Mouse (Mus musculus): ENCODE results near the gene Edf1.

The Edf1 gene

DNA sequence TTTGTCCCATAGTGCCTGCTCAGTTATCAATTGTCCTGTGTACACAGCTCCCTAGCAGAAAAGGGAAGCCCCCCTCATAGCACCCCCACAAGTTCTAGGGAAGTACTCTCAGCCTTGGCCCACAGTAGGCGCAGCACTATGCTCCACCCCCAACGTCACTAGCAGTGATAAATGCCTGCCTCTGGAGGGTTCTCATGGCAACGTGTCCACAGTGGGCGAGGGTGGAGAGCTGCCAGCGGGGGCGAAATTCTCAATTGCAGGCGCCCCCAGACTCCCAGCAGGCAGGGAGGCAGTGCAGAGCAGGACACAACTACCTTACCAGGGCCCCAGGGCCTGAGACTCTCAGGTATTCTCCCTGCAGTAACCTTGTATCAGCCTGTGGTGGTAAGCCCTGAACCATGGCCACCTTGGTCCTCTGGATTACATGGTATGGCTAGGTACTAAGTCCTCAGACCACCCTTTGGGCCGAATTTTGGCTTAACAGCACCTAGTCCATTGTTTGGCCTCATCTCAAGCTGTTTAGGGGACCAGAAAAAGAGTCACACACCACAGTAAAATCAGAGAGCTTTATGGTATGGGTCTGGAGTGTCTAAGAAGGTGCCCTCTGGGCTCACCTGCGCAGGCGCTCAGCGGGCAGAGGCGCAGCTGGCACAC lies 24.9 kb downstream of the Edf1 start:
- DNase-seq = peak; percentile 51 to 55

DNA sequence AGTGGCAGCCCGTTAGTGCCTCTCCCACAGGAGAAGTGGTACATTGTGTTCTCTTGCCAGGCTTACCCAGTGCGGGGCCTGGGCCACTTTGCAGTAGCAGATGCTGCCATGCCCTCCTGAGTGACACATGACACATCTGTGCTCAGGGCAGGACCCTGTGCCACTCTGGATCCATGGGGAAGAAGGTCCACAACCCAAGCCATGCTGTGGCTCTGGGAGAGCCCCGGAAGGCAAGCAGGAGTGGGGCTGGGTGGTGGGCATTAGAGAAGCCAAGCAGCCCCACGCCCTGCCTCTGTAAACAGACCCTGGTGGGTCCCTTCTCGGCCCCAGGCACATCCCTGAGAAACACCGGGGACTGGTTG lies 25.5 kb downstream of the Edf1 start:
- no peak for DNase-seq

DNA sequence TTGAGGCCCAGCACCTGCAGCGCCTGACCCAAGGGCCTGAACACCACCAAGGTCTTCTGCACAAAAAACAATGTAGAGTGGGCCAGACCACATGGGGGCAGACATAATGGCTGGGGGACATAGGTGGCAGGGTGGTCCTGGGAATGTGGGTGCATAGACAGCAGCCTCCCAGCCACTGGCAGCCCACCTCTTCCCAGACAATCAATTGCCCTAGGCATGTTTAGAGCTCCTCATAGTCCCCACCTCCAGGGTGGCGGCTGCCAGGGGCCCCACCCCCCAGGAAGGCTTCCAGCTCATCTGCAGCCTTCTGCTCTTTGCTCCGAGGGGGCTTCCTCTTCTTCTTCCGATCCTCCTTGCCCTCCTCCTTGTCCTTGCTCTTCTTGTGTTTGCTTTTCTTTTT lies 25.9 kb downstream of the Edf1 start:
- no peak for DNase-seq

DNA sequence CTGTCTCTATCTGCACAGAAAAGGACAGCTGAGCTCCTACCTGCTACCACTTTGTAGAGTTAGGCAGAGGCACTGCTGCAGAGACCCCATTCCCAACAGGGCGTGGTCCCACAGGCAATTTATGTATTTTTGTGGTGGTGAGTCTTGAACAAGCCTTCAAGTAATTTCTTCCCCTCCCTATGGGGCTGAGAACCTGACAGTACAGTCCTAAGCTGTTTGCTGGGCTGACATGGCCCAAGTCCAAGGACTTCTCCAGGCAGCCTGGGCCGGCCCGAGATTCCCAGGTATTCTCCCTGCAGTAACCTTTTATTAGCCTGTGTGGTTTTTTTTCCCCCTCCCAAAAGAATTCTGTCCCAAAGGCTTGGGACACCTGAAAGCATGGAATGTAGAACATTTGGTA lies 26.5 kb downstream of the Edf1 start:
- peak; percentile 52 to 58 for DNase-seq

DNA sequence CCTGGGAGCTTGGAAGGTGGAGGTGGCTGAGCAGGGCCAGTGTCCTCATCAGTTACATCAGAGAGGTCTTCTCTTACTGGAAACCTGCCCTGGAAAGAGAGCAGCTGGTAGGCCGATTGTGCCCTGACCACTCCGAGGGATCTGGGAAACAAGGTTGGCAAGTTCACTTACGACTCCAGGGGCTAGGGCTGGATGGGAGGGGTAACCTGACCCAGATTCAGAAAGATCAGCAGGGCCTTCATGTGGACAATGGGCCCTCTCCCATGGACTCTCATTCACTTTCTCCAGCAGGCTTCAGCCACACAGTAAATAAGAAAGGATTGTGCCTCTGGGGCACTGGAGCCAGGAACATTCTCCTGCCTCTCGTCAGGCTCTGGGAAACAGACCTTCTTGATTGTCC lies 27.2 kb downstream of the Edf1 start:
- DNase-seq = peak in 1 of 2 experiments; percentile 5

DNA sequence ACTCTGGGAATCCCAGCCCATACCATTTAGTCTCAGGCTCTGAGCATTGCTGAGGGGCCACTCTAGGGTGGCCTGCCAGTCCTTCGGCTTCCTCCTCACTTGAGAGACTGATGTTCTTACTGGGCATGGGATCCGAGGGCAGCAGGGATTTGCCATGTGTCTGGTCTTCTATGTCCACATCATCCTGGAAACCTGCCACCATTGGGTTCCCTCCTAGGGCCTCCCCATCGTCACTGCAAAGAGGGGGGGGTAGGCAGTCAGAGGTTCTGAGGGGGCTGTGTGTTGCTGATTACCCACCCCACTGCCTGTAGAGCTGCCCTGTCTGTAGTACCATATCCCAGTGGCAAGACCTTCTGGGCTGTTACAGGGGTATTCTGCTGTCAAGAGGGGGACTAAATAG lies 28.0 kb downstream of the Edf1 start:
- DNase-seq = peak in 1 of 2 experiments; percentile 20

DNA sequence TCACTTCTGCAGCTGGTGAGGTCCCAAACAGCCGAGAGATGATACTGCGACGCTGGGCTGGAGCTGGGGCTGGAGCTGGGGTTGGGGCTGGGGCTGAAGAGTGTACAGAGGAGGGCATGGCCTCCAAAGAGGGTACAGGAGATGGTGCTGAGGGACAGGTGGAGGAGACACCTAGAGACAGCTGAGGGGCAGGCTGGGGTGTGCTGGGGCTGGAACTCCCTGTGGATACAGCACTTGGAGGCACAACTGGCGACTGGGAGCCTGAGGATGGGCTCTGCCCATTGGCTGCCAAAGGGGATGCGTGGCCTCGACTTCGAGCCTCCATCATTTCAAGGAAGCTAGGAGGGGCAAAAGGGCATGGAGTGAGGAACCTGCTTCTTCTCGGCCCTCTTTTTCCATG lies 29.6 kb downstream of the Edf1 start:
- no peak for DNase-seq

DNA sequence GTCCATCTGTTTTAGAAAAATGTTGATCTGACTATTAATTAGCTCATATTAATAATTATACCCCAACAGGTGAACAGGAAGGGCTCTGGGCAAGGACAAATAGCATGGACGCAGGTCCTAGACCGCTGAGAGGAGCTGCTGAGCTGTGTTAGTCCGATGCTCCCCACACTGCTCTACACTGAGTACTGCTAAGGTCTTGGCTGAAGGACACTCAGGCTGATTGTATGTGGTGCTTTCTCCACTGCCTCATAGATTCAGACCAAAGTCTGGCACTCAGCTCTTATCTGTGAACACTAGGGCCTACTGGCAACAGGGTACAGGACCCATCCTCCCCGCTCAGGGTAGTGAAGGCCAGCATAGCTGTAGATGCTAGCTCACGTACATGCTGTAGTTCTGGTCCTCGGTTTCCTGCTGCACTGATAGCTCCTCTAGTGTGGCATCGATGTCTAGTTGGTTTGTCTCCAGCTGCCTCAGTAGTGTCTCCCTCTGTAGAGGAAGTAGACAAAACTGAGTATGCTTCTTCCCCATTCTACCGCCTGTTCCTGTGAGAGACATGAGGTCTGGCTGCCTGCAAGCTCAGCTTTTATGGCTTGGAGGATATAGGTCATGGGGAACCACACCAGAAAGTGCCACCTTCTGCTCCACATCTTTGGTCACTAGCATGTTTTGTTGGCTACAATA lies 30.7 kb downstream of the Edf1 start:
- no peak for DNase-seq

DNA sequence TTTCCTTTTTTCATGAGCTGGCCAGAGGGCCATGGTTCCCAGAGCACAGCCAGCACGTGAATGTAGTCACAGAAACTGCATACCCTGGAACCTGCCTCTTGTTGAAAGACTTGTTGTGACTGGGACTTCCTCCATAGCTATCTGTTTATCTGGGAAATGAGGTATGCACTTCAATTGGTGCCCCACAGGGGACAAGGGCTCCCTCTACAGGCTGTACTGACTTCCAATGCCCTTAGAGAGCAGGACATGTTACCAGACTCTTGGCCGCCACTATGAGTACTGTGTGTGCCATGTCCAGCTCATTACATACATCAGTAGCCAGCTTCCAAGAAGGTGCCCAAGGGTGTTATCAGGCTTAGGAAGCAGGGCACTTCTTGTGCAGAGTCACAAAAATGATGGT lies 34.2 kb downstream of the Edf1 start:
- DNase-seq = peak; percentile 47 to 54

DNA sequence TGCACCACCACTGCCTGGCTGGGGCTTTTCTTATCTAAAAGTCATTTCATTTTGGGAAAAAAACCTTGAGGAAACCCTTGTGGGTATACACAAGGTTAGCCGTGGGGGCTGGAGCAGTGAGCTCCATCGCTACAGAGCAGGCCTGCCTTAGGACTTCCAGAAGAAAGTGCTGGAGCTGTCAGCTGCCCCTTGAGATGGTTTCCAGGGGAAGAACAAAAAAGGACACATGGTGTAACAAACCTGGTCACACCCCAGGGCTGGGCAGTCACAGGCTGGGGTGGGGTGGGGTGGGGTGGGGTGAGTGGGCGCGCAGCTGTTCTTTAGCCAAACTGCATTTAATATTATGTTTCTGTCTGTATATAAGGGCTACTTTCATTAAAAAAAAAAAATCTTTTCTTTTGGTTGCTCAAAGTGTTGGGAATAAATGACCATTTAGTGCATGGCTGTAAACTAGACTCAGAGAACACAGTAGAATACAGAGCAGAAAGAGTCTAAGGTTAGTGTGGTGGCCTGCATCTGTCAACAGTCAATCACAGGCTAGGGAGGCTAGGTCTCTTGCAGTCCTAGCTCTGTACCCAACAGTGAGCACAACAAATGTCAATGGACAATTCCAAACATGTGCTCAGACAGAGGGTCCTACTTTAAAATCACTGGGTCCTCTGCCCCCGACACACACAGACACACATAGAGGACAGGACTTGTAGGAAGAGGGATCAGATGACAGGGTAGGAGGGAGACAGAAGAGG lies 39.3 kb downstream of the Edf1 start:
- DNase-seq = no peak

DNA sequence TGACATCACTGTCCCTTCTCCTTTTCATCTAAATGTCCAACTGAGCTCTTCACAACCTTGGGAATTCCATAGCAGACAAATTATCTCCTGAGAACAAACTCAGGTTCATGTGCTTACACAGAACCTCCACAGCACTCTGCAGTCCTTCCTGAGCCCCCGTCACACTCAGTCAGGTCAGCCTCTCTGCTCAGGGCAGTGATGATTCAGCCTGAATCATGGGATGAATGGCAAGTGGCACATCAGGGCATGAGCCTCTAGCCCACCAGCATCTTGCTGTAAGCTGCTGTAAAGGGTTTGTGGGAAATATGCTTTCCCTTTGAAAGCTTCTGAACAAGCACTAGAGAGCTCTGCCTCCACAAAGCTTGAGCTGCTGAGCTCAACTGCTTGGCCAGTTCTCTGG lies 41.1 kb downstream of the Edf1 start:
- DNase-seq = no peak

DNA sequence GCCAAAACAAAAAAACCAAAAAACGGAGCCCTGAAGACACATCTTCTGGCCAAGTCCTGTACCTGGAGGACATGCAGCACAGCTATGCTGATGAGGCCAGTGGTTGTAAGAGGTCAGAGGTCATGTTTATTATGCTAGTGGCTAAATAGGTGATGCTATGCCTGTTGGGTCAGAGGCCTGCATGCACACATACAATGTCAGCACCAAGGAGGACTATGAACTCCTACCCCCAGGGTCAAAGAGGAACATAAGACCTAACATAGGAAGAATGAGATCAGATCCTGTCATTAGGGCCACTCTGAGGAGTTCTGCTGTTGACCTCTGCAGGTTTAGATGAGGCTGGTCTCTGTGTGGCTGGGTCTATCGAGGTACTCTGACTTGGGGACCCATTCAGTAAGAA lies 42.4 kb downstream of the Edf1 start:
- no peak for DNase-seq

DNA sequence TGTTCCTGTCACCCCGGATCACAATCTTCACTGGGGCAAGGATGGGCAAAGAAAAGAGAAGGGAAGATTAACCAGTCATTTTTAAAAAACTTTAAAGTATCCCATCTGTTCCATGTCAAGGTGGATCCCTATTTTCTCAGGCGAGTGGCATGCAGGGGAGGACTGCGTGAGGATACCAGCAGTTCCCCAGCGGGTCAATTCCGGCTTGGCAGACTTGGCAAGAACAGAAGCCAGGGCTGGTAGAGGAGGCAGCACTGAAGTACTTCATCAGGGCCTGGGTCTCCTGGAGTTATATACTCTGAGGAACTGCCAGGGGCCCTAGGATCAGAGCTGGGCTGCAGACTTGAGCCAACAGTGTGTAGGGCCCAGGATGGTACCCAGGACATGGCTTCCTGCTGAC lies 44.9 kb downstream of the Edf1 start:
- peak in 1 of 2 experiments; percentile 35 for DNase-seq

DNA sequence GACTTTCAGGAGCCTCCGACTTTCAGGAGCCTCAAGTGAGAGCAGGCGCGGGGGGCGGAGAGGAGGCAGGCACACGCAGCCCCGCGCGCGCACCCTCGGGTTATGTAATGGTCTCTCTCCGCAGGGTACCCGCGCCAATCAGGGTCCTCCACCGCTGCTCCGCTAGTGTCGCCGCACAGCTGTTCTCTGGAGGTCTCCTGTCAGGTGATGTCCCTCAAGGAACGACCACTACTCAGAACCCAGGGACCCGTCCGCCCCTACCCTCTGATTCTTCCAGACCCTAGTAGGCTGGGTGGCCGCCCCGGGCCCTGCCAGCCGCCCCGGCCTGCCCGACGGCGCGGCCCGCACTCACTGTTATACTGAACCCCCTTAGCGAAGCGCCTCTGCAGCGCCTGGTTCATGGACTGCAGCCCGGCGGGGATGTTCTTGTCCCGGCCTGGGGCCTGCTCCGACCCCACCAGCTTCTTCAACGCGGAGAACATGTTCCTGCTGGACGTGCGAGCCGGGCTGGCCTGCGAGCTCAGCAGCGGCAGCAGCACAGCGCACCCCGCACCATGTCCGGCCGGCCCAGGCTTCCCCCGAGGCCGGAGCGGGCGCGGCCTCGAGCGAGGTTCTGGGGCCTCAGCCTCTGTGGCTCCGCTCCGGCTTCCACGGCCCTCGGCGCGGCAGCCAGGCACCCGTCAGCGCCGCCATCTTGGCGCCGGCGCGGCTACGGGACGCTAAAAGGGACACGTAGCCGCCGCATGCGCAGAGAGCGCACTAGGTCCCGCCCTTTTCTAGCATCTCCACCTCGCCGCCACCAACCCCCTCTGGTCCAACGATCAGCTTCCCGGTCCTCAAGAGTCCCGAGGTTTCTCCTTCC lies 50.3 kb downstream of the Edf1 start, which contains the start of gene Rabl6:
TSS of gene Rabl6 (minus strand) at position 761 of the 862 bp plus-strand sequence.
- peak; percentile 92 to 94 for DNase-seq

DNA sequence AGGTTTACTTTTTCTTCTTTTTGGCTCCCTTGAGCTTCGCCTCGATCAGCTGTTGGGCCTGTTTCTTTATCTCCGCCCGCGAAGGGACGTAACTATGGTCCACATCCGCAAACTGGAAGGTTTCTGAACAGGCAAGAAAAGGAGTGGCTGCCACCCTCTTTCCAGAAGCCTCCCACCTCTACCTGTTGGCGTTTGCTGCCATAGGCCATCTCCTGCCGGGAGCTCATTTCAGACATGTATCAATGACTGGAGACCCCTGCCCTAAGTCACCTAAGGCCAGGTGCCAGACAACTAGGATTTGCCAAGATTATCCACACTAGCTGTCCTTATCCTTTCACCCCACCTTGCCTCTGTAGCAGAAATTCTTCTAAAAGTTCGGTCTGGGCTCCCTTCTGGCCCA lies 51.0 kb downstream of the Edf1 start:
- no peak for DNase-seq

Measured in cerebellum, postnatal 36 days (tissue).